Mouse (Mus musculus): ENCODE measurements at regions not wholly inside any gene's neighbourhood (a gene's known extent, or its start where the extent isn't known, plus 50 kb on each side); places are given as distances from the start of the nearest gene placed in this dataset.

- peak; percentile 98 for DNase-seq
Measured at GRCm38 (mm10) chr13:91370886-91371595, 89.0 kb upstream of the Ssbp2 start.

DNA sequence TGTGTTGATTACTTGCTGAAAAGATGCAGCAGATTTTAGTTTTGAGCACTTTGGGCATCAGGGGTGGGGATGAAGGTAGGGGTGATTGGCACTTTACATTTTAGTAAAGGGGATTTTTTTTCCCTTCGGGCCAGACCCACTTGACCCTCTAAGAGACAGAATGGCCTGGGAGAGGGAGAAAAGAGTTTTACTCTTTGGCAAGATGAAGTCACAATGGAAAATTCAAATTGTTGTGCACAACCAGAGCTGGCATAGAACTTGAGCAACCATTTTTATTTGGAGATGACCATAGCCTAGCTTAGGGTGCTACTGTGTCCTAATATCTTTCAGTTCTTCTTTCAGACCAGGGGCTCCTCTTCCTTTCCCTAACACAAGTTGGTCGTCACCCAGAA, 88.5 kb upstream of the Ssbp2 start:
- no peak for DNase-seq

- peak; percentile 25 for DNase-seq
Measured at GRCm38 (mm10) chr13:91372130-91372875, 87.8 kb upstream of the Ssbp2 start.

- DNase-seq, result peak; percentile 35
Measured at GRCm38 (mm10) chr13:91374141-91374540, 85.9 kb upstream of the Ssbp2 start.

DNA sequence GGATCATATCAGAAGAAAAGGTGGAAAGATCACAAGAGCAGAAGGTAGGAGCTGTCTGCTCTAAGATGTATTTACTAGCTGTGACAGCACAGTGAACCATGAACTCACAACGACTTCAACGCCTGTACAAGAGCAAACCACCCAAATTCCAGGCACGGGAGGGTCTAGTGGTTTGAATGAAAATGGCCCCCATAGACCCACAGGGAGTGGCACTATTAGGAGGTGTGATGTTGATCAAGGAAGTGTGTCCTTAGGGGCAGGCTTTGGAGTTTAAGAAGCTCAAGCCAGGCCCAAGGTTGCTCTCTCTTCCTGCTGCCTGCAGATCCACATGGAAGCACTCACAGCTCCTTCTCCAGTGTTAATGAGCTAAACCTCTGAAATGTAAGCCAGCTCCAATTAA, 83.5 kb upstream of the Ssbp2 start:
- DNase-seq, result no peak

DNA sequence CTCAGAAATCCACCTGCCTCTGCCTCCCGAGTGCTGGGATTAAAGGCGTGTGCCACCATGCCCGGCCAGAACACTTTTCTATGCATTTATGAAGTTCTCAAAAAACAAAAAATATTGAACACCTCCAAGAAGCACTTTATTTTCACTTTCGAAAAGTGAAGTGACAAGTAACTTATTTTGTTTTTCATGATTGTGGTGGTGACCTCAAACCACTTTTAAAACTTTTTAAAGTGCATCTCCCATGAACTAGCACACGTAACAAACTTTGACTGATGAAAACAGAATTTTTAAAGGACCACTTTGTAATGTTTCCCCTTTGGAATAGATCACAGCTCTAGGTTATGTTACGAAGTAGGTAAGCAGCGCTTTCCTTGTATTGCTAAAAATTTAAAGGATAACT, 82.7 kb upstream of the Ssbp2 start:
- DNase-seq, result no peak

DNA sequence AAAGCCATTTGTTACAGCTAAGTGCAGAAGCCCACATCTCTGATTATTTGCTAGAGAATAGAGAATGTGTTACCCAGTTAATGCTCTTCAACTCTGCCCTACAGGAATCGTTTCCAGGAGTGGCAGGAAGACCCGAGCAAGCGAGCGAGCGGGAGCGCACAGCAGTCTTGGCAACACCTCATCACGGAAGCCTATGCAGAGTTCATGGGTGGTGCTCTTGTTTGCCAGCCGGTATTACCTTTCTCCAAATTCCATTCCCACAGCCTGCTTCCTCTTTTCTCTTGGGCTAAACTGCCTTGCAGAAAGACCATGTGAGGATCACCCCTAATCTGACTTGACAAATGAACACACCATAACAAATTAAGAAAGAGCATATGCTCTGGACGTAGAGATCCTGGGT, 82.1 kb upstream of the Ssbp2 start:
- no peak for DNase-seq

DNA sequence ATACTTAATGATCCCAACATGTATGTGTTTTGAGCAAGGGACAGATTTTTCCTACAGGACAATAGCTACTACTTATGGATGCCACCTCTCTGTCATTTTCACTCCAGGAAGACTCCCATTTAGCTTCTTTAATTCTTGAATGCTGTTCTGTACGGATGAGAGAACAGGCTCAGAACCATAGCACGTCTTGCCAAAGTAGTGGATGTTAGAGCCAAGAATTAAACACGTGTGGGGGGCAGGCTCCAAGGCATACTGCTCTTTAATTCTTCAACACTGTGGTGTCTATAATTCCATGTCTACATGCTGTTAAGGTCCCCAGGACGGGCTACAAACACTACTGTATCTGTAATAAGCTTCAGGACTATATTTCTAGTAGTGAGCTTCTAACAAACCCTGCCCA, 74.7 kb upstream of the Ssbp2 start:
- no peak for DNase-seq

GRCm38 (mm10) chr13:91387913-91388312, 72.2 kb upstream of the Ssbp2 start:
- DNase-seq, result no peak

DNA sequence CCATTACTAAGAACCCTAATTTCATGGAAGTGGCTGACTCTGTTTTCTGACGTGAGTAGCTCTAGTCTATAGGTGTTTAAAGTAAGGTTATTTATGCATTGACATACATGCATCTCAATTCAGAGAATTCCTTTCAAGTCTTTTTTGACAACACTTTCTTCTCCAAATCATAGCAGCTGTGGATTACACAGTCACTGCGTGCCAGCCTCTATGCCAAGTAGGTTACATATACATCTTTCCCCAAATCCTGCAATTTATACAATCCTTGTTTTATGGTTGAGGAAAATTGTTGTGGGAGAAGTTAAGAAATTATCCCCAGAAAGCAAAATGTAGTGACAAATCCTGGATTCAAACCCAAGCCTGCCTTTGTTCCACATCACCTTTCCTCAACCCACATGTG, 56.5 kb upstream of the Ssbp2 start:
- no peak for DNase-seq

- no peak for DNase-seq
Measured at GRCm38 (mm10) chr13:91405027-91405426, 55.1 kb upstream of the Ssbp2 start.

GRCm38 (mm10) chr13:91410116-91410515, 50.0 kb upstream of the Ssbp2 start:
- DNase-seq, result no peak

All from thymus, postnatal 14 days (tissue).